Mouse (Mus musculus): ENCODE measurements around the gene Lhfpl2. TPM values are rescaled to one million over a fixed set of nuclear protein-coding genes. Genes with fewer than 3 reads are reported as not detected.

Gene Lhfpl2
- polyA plus RNA-seq, 1 experiment from 2014 or later: 4.3 TPM

- Histone ChIP-seq H3K27me3 (ENCODE audit: insufficient read depth, low read length) (no peaks in the 10 kb centered on the region), H3K9me3 (ENCODE audit: low read length) (no peaks in the 10 kb centered on the region), H3K4me2 (ENCODE audit: low read depth, low read length) (no peak overlapping the region), H3K4me3 (ENCODE audit: low read depth, low read length) (no peak overlapping the region), H3K4me1 (ENCODE audit: insufficient read depth) (no peaks in the 10 kb centered on the region), H3K9ac (replicated peaks) (no peak overlapping the region), H3K27ac (ENCODE audit: low read depth) (no peak overlapping the region), H3K36me3 (replicated peaks; ENCODE audit: insufficient read depth, low read length) (no peaks in the 10 kb centered on the region)
- TF ChIP-seq CTCF (IDR thresholded peaks at IDR 0.05; ENCODE audit: low read depth): no peak
- DNase-seq (no peak), ATAC-seq (no peak)
- WGBS (ENCODE audit: insufficient replicate concordance): 54% methylated on average over 6 of the region's 6 CpGs
These were observed 20.1 kb upstream of the Lhfpl2 start for GRCm38 (mm10) chr13:94037313-94038051.

GRCm38 (mm10) chr13:94038052-94038340 is 19.6 kb upstream of the Lhfpl2 start:
- no peaks in the 10 kb centered on the region for H3K4me1 ChIP-seq (ENCODE audit: insufficient read depth)
- H3K4me2 ChIP-seq (ENCODE audit: low read depth, low read length): no peak overlapping the region
- ATAC-seq (no peak), DNase-seq (no peak)
- H3K4me3 ChIP-seq (ENCODE audit: low read depth, low read length): no peak overlapping the region
- no peaks in the 10 kb centered on the region for H3K9me3 ChIP-seq (ENCODE audit: low read length)
- no peak overlapping the region for H3K27ac ChIP-seq (ENCODE audit: low read depth)
- no peaks in the 10 kb centered on the region for H3K27me3 ChIP-seq (ENCODE audit: insufficient read depth, low read length)
- no peak overlapping the region for H3K9ac ChIP-seq (replicated peaks)
- 28% methylated on average over 2 of the region's 2 CpGs for WGBS (ENCODE audit: insufficient replicate concordance)
- H3K36me3 ChIP-seq (replicated peaks; ENCODE audit: insufficient read depth, low read length): no peaks in the 10 kb centered on the region
- TF ChIP-seq CTCF (IDR thresholded peaks at IDR 0.05; ENCODE audit: low read depth): no peak
- TF ChIP-seq EP300 (IDR thresholded peaks at IDR 0.05; ENCODE audit: low read depth): no peak

- Histone ChIP-seq H3K4me3 (ENCODE audit: low read depth, low read length) (no peak overlapping the region), H3K27me3 (ENCODE audit: insufficient read depth, low read length) (0 out of 2 replicates have a peak, but pooled peaks cover 3% of the 10 kb centered on the region), H3K9me3 (ENCODE audit: low read length) (no peaks in the 10 kb centered on the region), H3K9ac (replicated peaks) (no peak overlapping the region), H3K4me1 (ENCODE audit: insufficient read depth) (no peaks in the 10 kb centered on the region), H3K4me2 (ENCODE audit: low read depth, low read length) (no peak overlapping the region), H3K36me3 (replicated peaks; ENCODE audit: insufficient read depth, low read length) (no peaks in the 10 kb centered on the region), H3K27ac (ENCODE audit: low read depth) (no peak overlapping the region)
- ATAC-seq (peak; percentile 54), DNase-seq (no peak)
- WGBS (ENCODE audit: insufficient replicate concordance): 28% methylated on average over 7 of the region's 7 CpGs
- TF ChIP-seq EP300 (IDR thresholded peaks at IDR 0.05; ENCODE audit: low read depth) (no peak), CTCF (IDR thresholded peaks at IDR 0.05; ENCODE audit: low read depth) (no peak)
These were observed 7.6 kb upstream of the Lhfpl2 start for GRCm38 (mm10) chr13:94050036-94050435.

GRCm38 (mm10) chr13:94050782-94051181 is 6.8 kb upstream of the Lhfpl2 start:
- WGBS (ENCODE audit: insufficient replicate concordance): 72% methylated on average over 3 of the region's 3 CpGs
- no peaks in the 10 kb centered on the region for H3K36me3 ChIP-seq (replicated peaks; ENCODE audit: insufficient read depth, low read length)
- TF ChIP-seq CTCF (IDR thresholded peaks at IDR 0.05; ENCODE audit: low read depth) (no peak), EP300 (IDR thresholded peaks at IDR 0.05; ENCODE audit: low read depth) (no peak)
- no peak for ATAC-seq
- DNase-seq: no peak
- no peak overlapping the region for H3K4me3 ChIP-seq (ENCODE audit: low read depth, low read length)
- H3K9ac ChIP-seq (replicated peaks): no peak overlapping the region
- no peak overlapping the region for H3K4me2 ChIP-seq (ENCODE audit: low read depth, low read length)
- H3K27me3 ChIP-seq (ENCODE audit: insufficient read depth, low read length): 0 out of 2 replicates have a peak, but pooled peaks cover 5% of the 10 kb centered on the region
- H3K4me1 ChIP-seq (ENCODE audit: insufficient read depth): no peaks in the 10 kb centered on the region
- H3K27ac ChIP-seq (ENCODE audit: low read depth): no peak overlapping the region
- no peaks in the 10 kb centered on the region for H3K9me3 ChIP-seq (ENCODE audit: low read length)

GRCm38 (mm10) chr13:94057036-94057562 is 497 bp upstream of the Lhfpl2 start:
- 5% methylated on average over 17 of the region's 17 CpGs for WGBS (ENCODE audit: insufficient replicate concordance)
- no peak overlapping the region; the same call in 1 of the 2 replicates for H3K27ac ChIP-seq (ENCODE audit: low read depth)
- DNase-seq: no peak
- no peak for TF ChIP-seq EP300 (IDR thresholded peaks at IDR 0.05; ENCODE audit: low read depth)
- no peak for TF ChIP-seq CTCF (IDR thresholded peaks at IDR 0.05; ENCODE audit: low read depth)
- peak overlapping the region; percentile 91 for H3K4me2 ChIP-seq (ENCODE audit: low read depth, low read length)
- no peak for ATAC-seq
- H3K4me3 ChIP-seq (ENCODE audit: low read depth, low read length): peak overlapping the region; percentile 69
- peaks cover 2% of the 10 kb centered on the region for H3K4me1 ChIP-seq (ENCODE audit: insufficient read depth)
- peak overlapping the region; percentile 75 for H3K9ac ChIP-seq (replicated peaks)
- no peaks in the 10 kb centered on the region for H3K36me3 ChIP-seq (replicated peaks; ENCODE audit: insufficient read depth, low read length)
- peaks cover 35% of the 10 kb centered on the region for H3K27me3 ChIP-seq (ENCODE audit: insufficient read depth, low read length)
- H3K9me3 ChIP-seq (ENCODE audit: low read length): no peaks in the 10 kb centered on the region

- Histone ChIP-seq H3K27me3 (ENCODE audit: insufficient read depth, low read length) (peaks cover 35% of the 10 kb centered on the region), H3K4me3 (ENCODE audit: low read depth, low read length) (peak overlapping the region; percentile 69), H3K9me3 (ENCODE audit: low read length) (no peaks in the 10 kb centered on the region), H3K4me2 (ENCODE audit: low read depth, low read length) (peak overlapping the region; percentile 91), H3K4me1 (ENCODE audit: insufficient read depth) (peaks cover 12% of the 10 kb centered on the region), H3K27ac (ENCODE audit: low read depth) (no peak overlapping the region), H3K9ac (replicated peaks) (no peak overlapping the region; the same call in 1 of the 2 replicates), H3K36me3 (replicated peaks; ENCODE audit: insufficient read depth, low read length) (no peaks in the 10 kb centered on the region)
- no peak for ATAC-seq
- DNase-seq: no peak
- 52% methylated on average over 6 of the region's 6 CpGs for WGBS (ENCODE audit: insufficient replicate concordance)
- TF ChIP-seq CTCF (IDR thresholded peaks at IDR 0.05; ENCODE audit: low read depth): no peak
- no peak for TF ChIP-seq EP300 (IDR thresholded peaks at IDR 0.05; ENCODE audit: low read depth)
These were observed 1.1 kb downstream of the Lhfpl2 start for GRCm38 (mm10) chr13:94058642-94059222.
